Mouse (Mus musculus) mouse trophoblast stem cell (cell line): ENCODE results near the gene Ttc3.
"Not testable (repeated sequence)": the region's sequence is repeated elsewhere in the genome, so short reads cannot be mapped to it uniquely, and the experiment has no call there.

Experiments used
- in situ Hi-C, 2 experiments: fragments of 300-500 bp; cut with MseI, MboI; formaldehyde crosslinking; loops; 2 replicates in 1 of 2; 3 replicates in 1 of 2; pipeline ENCODE4 v1.15.1; 2025

The Ttc3 gene

GRCm38 (mm10) chr16:94370173-94370914 lies at the start of gene Ttc3:
Gene Ttc3, plus strand, starts transcription at chr16:94370618.
- in situ Hi-C loops, result no loop called here

GRCm38 (mm10) chr16:94323681-94324080 lies 46.7 kb upstream of the Ttc3 start:
- in situ Hi-C loops, result loop anchor here in 1 of 2 experiments (5.0 kb wide), 1 partner anchor 51 kb away; no protein-coding TSS in a partner anchor

- in situ Hi-C loops, result no loop called here
These were observed 44.4 kb upstream of the Ttc3 start for GRCm38 (mm10) chr16:94326008-94326407.

- in situ Hi-C loops, result no loop called here
These were observed 42.4 kb upstream of the Ttc3 start, which contains the start of gene Ripply3 for GRCm38 (mm10) chr16:94327781-94328711. Gene Ripply3, plus strand, starts transcription at chr16:94328420.

GRCm38 (mm10) chr16:94328881-94329867 lies 41.2 kb upstream of the Ttc3 start:
- in situ Hi-C loops, result no loop called here

- in situ Hi-C loops, result no loop called here
These were observed 40.0 kb upstream of the Ttc3 start for GRCm38 (mm10) chr16:94330429-94330828.

DNA sequence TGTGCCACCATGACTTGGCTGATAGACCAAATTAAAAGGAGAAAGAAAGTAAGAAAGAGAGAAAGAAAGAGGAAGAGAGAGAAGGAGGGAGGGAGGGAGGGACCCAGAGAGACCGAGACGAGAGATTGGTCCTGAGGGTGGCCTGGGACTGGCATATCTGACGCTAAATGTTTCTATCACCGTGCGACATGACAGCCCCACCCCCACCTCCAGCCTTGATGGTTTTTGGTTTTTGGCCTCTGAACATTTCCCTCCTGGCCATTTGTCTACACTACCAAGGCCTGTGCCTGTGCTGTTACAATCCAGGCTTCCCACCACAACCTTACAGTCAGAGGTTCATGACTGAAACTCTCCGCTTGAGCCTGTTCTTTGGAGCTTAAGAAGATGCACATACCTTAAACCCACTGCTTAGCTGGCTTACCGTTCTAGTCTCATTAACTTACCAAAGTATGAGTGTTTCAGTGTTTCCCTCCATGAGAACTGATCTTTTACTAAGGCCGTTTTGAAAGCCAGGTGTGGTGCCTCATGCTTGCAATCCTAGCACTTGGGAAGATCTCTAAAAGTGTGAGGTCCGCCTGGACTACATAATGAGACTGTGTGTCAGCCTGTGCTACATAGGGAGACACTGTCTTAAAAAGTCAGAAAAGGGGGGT lies 39.1 kb upstream of the Ttc3 start:
- in situ Hi-C loops, result no loop called here

DNA sequence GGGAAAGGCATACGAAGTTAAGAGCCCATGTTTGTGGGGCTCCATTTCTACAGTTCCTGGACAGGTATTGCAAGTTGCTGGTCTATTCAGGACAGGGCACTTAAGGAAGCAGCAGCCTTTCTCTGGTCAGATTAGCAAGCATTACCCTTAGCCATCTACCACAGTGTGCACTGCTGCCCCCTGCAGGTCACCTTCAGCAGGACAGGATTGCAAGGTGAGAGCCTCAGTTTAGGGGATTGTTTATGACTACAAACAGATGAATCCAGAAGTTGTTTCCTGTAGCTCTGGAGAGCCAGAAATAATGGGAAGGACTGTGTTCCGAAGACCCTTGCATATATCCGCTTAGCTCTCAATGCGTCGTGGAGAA lies 38.5 kb upstream of the Ttc3 start:
- in situ Hi-C loops, result no loop called here

GRCm38 (mm10) chr16:94335656-94336055 lies 34.8 kb upstream of the Ttc3 start:
- in situ Hi-C loops, result no loop called here

- in situ Hi-C loops, result not testable (repeated sequence)
These were observed 31.0 kb upstream of the Ttc3 start for GRCm38 (mm10) chr16:94339164-94340160.

DNA sequence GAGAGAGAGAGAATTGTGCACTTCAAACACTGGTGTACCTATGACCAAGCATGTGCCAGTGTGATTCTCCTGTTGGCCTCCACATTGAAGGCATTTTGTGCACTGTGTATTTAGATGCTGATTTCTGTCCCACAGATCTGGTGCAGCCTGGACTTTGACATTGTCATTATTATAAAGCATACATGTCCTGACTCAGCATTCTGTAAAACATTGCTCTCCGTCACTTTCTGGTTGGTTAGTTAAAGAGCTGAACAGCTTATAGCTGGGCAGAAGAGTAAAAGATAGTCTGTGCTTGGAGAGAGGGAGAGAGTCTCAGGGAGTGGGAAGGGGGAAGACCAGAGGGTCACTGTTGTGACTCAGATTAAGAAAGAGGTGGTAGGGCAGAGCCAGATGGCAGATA lies 24.7 kb upstream of the Ttc3 start:
- in situ Hi-C loops, result no loop called here

DNA sequence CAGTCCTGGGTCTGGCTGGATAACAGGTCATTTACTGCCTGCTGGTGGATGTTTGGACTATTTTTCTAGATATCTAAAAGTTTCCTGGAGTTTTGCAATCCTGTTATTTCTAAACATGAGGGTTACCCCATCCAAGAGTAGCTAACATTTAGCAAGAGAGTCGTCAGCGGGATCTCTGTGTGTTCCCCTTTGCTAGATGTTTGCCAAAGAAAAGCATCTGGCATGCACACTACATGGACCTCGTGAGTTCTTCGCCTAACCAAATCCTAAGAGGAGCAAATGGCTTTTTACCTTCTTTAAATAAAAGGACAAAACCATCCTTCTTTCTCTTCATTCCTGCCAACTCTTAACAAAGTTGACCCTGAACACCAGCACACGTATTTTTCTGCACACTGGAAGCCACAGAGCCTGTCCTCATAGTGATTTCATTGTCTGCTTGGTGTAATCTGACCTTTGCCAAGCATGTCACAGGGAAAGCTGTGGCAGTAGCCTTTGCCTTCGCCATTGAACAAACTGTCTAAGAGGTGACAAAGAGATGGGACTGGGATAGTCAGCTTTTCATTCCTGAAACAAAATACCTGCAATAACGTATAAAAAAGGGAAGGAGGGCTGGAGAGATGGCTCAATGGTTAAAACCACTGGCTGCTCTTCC lies 23.2 kb upstream of the Ttc3 start:
- in situ Hi-C loops, result no loop called here

DNA sequence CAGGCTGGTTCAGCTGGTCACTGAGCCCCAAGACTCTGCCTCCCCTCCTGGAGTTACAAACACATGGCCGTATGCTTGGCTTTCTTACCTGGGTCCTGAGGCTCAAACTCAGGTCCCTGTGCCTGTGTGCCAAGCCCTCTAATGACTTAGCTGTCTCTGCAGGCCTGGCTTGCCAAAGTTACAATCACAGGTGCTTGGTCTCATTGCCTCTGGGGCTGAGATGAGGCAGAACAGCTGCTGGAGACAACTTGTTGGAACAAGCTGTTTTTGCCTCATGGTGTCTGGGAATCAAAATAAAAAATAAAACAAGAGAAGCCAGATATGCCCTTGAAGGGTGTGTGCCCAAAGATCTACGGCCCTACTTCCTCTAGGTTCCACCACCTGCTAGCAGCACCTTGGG lies 21.6 kb upstream of the Ttc3 start:
- in situ Hi-C loops, result no loop called here

GRCm38 (mm10) chr16:94349588-94350286 lies 20.7 kb upstream of the Ttc3 start:
- in situ Hi-C loops, result no loop called here

DNA sequence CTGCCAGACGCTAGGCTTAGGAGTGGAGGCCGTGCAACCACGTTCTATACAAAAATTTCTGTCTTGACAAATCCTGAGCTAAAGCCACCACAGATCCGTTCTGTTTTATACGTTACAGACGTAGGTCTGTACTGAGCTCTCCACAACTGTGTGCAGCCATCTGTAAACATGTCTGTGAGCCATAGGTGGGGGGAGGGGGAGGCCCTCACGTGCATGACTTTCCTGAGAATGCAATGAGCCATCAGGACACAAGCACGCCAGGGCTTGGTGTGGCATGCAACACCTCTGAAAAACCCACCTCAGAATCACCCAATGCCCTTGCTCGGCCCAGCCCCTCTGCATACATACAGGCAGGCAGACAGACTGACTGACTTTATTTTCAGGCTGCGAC lies 20.1 kb upstream of the Ttc3 start:
- in situ Hi-C loops, result no loop called here

DNA sequence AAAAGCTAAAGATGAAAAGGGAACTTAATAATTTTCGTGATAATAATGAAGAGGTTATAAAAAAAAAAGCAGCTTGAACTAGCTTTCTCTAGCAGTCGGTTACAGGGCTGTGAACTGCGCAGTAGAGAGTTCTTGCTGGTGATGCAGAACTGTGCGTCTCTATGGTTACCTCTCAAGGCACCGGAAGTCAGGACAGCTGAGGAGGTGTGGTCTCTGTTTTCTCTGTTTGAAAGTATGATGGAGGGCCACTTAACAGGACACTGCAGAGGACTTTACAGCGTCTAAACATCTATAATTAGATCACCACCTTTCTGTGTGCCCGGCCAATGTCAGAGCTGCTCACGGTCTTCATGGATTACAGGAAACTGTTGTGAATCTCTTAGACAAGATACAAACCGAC lies 16.0 kb upstream of the Ttc3 start:
- in situ Hi-C loops, result no loop called here

DNA sequence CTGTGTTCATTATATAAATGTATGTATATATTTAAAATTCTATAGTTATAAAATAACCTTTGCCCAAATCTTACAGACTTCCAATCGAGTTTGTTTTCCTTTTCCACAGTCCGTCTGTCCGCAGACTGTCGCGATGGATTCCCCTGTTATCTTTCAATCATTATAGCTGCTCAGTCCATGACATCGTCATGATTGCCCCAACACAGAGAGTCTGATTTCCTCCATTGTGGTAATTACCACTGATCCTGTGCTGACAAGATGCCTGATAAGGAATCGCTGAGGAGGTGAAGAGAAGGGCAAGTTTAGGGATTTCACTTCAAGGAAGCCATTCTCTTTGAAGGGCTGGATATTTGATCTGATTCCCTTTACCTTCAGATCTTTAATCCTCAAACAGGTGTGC lies 14.4 kb upstream of the Ttc3 start:
- in situ Hi-C loops, result no loop called here

- in situ Hi-C loops, result no loop called here
These were observed 13.5 kb upstream of the Ttc3 start for GRCm38 (mm10) chr16:94356776-94357494.
